Mouse (Mus musculus) left cerebral cortex, postnatal 25 days (tissue): ENCODE data around the gene D630003M21Rik. TPM values are rescaled to one million over a fixed set of nuclear protein-coding genes. Genes with fewer than 3 reads are reported as not detected.
A peak's percentile ranks its signal among the peaks of the same experiment; 100 is the strongest.

Experiments
- DNase-seq, 2 experiments: peaks; one replicate each; pipeline ENCODE4 v3.0.0; 2022; ENCODE audit warnings: low spot score in 2 of 2, mixed read lengths in 1 of 2
- intact Hi-C: fragments of 180-260 bp; cut with DNase I; formaldehyde crosslinking; loops from one replicate; pipeline ENCODE4 v1.15.1; 2025
- total RNA-seq, 2 experiments: library from RNA; stranded (reverse); gene quantifications; 2 replicates each; pipeline ENCODE4 v1.2.3; 2021

D630003M21Rik gene
- total RNA-seq, 2 experiments from 2014 or later: 2.9 to 4.0 TPM

GRCm38 (mm10) chr2:158241126-158241738, 12.2 kb upstream of the D630003M21Rik start:
- DNase-seq: no peak
- intact Hi-C loops: no loop called here

DNA sequence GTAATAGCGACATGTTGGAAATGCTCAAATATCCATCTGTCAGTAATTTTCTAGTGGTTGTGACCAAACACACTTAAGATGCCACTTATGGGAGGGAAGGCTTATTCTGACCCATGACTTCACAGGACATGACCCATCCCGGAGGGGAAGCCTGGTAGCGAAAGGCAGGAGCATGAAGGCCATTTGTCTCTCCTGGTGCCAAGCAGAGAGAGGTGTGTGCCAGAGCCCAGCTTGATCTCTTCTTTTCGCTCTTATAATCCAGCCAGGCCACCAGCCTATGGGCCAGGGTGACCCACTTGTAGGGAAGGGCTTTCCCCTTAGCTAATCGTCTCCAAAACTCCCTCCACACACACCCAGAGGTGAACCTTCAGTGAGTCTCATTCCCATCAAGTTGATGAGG, 9.1 kb upstream of the D630003M21Rik start:
- intact Hi-C loops: no loop called here

DNA sequence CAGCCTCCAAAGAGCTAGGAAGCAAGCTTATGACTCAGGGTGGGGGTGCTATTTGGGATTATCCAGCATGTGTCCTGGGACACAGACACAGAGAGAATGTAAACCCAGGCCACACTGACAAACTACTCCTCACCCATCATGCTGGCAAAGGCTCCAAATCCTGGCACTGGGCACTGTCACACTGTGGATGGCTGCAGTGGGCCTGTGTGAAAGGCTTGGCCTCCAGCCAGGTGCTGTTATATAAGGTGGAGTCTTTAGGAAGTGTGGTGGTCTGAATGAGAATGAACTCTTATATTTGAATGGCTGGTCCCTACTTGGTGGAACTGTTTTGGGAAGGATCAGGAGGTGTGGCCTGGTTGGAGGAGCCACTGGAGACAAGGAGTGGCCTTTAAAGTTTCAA, 7.7 kb upstream of the D630003M21Rik start:
- intact Hi-C loops: no loop called here
- no peak for DNase-seq

More for the DNA sequence above, 9.1 kb upstream of the D630003M21Rik start:
- no peak for DNase-seq

DNA sequence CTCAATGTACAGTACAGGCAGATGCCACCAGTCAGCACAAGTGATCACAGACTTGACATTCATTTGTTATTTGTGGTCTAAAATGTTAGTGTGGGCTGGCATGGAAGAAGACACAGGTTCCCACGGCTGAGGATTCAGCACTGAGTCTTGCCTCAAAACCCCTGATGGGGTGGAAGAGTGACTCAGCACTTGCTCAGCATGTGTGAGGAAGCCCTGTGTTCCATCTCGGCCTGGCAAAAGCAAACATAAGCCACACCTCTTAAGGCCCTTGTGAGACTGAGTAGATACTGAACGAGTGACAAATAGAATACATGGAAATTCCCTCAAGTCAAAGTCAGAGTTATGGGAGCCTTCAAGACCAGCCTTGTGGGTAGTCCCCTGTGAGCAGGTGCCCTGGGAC, 4.1 kb upstream of the D630003M21Rik start:
- no peak for DNase-seq
- intact Hi-C loops: no loop called here

DNA sequence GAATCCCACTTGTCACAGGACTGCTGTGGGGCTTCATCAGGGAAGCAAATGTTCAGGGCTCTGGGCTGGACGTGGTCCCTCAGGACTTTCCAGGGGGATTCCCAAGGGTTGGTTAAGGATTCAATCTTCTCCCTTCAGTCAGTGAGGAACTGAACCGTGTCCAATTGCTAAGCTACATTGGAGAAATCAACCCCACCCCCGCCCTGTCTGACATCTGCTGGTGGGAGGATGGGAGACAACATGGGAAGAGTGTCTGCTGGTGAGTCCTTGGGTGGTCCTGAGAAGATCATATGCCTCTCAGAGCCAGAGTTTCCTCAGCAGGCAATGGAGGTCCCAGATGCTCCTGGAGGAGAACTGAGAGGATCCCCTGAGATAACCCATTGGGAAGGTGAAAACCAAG, 3.4 kb upstream of the D630003M21Rik start:
- intact Hi-C loops: no loop called here
- DNase-seq: no peak

DNA sequence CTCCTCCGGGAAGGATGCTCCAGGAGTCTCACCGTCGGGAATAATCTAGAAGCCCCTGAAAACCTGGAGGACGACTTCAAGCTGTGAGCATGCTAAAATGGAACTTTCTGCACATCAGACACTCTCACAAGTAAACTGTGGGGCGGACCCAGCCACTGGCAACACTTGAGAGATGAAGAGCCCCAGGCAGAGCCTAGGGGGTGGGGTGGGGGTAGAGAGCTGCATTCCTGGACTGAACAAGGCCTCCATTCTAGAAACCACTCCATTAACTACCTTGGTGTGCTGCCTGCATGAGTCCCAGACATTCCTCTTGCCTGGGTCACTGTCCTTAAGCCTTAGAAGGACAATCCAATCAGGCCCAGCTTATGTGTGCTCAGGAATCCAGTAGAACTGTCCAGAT, 2.0 kb upstream of the D630003M21Rik start:
- intact Hi-C loops: no loop called here
- DNase-seq: no peak

DNA sequence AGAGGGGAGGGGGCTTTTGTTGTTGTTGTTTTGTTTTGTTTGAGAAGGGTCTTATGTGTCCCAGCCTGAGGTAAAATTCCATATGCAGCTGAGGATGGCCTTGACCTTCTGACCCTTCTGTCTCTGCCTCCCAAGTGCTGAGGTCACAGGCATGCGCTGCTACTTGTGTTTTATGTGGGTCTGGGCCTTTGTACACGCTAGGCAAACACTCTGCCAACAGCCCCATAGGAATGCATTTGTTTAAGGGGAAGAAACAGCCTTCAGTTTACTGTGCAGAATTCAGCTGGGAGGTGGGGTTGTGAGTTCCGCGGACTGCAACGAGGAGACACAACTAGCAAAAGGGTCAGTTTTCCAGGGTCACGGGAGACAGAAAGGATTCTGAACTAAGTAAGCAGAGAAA, 1.6 kb upstream of the D630003M21Rik start:
- DNase-seq: no peak
- intact Hi-C loops: no loop called here

DNA sequence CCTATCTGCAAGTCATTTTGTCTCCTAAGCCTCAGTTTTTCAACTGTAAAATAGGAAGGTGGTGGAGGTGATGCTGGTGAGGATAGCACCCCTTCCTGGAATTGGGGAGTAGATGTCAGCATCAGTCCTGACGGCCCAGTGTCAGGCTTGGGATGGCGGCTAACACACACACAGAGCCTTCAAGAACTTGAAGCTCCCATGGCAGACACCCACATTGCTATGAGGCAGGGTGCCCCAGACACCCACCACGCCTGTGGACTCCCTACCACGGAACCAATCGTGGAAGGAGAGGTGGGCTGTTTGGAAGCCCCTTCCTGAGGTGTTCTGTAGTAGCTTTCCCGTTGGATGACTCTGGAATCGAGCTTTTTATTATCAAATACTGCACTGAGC, 476 bp upstream of the D630003M21Rik start:
- no peak for DNase-seq
- intact Hi-C loops: no loop called here

- peak in 1 of 2 experiments; percentile 31 for DNase-seq
- intact Hi-C loops: no loop called here
Measured at GRCm38 (mm10) chr2:158225301-158225700, 3.7 kb downstream of the D630003M21Rik start.

- intact Hi-C loops: no loop called here
Measured at GRCm38 (mm10) chr2:158223497-158223896, 5.5 kb downstream of the D630003M21Rik start.

GRCm38 (mm10) chr2:158222664-158223063, 6.4 kb downstream of the D630003M21Rik start:
- no peak for DNase-seq
- intact Hi-C loops: no loop called here

More at GRCm38 (mm10) chr2:158223497-158223896, 5.5 kb downstream of the D630003M21Rik start:
- DNase-seq: no peak

GRCm38 (mm10) chr2:158221446-158222084, 7.5 kb downstream of the D630003M21Rik start:
- DNase-seq: no peak
- intact Hi-C loops: no loop called here

- no peak for DNase-seq
- intact Hi-C loops: no loop called here
Measured at GRCm38 (mm10) chr2:158219562-158219961, 9.5 kb downstream of the D630003M21Rik start.

GRCm38 (mm10) chr2:158216510-158216909, 12.5 kb downstream of the D630003M21Rik start:
- no peak for DNase-seq
- intact Hi-C loops: no loop called here

- no peak for DNase-seq
- intact Hi-C loops: no loop called here
Measured at GRCm38 (mm10) chr2:158215283-158216117, 13.5 kb downstream of the D630003M21Rik start.

DNA sequence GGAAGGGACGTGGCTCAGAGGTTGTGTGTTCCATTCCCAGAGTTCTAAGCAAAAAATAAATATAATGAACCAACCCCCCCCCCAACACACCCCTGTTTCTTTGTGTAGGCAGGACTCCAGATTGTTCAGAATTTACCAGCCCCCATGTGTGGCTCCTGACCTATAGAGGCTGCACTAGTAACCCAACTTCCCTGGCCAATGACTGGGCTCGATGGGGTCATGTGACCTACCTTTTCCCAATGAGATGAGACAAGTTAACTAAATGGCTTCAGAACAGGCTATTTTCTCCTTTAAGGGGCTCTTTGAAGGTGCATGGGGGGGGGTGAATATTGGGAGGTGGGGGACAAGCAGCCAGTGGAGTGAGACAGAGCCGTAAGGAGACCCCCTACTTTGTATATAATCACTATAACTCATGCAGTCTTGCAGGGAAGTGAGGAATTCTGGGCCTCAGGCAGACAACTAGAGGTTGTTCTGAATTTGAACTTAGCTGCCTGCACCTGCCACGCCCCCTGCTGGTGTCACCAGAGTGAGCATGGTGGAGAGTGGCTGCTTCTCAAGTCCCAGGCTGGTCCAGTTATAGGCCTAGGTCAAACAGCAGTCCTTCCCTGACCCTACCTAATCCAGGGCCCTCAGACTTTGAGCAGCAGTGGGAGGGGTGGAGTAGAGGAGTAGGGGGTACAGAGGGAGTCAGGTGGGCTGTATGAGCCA, 17.1 kb downstream of the D630003M21Rik start:
- DNase-seq: no peak
- intact Hi-C loops: loop anchor here (2.0 kb wide), 1 partner anchor 135 kb away; no protein-coding TSS in a partner anchor

DNA sequence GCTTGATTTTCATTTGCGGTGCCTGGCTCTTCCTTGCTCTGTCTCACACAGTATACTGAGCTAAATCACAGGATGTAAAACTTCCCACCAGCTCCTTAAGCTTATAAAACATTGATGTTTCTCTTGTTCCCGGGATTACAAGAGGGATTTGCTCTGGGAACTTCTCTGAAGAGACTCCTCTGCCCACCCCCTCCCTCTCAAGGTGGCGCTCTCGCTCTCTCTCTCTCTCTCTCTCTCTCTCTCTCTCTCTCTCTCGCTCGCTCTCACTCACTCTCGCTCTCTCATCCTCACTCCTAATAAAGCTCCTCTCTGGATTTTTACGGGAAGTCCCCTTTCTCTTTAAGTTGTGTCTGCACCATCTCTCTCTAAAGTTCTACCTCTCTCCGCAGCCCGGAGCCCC, 18.1 kb downstream of the D630003M21Rik start:
- DNase-seq: no peak
- intact Hi-C loops: loop anchor here (2.0 kb wide), 1 partner anchor 136 kb away; no protein-coding TSS in a partner anchor

- DNase-seq: peak in 1 of 2 experiments; percentile 30
- intact Hi-C loops: loop anchor here (2.0 kb wide), 1 partner anchor 136 kb away; no protein-coding TSS in a partner anchor
Measured at GRCm38 (mm10) chr2:158210503-158210902, 18.5 kb downstream of the D630003M21Rik start.

GRCm38 (mm10) chr2:158209776-158210175, 19.2 kb downstream of the D630003M21Rik start:
- intact Hi-C loops: loop anchor here (2.0 kb wide), 2 partner anchors 49 to 137 kb away; partner anchors contain the start of gene Bpi
- no peak for DNase-seq

GRCm38 (mm10) chr2:158207848-158208247, 21.2 kb downstream of the D630003M21Rik start:
- DNase-seq: peak; percentile 64 to 71
- intact Hi-C loops: loop anchor here (1.0 to 2.0 kb wide), 2 partner anchors 51 to 132 kb away; partner anchors contain the start of gene Bpi
